Mouse (Mus musculus) ES-E14 (cell line): ENCODE data around the gene Rbm39.

Experiments used
- HCFC1 ChIP-seq: IDR thresholded peaks from 2 replicates; pipeline ENCODE4 v1.6.1; 2012; ENCODE audit warnings: low read length, inconsistent platforms, borderline replicate concordance; ENCODE audit not compliant: insufficient read depth
- MAFK ChIP-seq: IDR thresholded peaks from 2 replicates; pipeline ENCODE4 v1.6.1; 2014; ENCODE audit warnings: mild to moderate bottlenecking, low read depth, low read length, inconsistent platforms; ENCODE audit not compliant: insufficient read depth
- ZNF384 ChIP-seq: IDR thresholded peaks from 2 replicates; pipeline ENCODE4 v1.6.1; 2012; ENCODE audit warnings: low read depth, low read length, inconsistent platforms

- TF ChIP-seq ZNF384, result no peak
- no peak for TF ChIP-seq HCFC1
- TF ChIP-seq MAFK, result no peak
Observed at GRCm38 (mm10) chr2:156110627-156111357, 69.2 kb downstream of the Rbm39 start.
